Mouse (Mus musculus) neural tube, embryonic 14.5 days (tissue): ENCODE data around the gene Gm16485. TPM values are rescaled to one million over a fixed set of nuclear protein-coding genes. Genes with fewer than 3 reads are reported as not detected.

ENCODE experiments used
- ATAC-seq: fragments of 200-750 bp; cut with Nextera tagmentation; 2 replicates; pipeline ENCODE4 v1.8.0; 2017; ENCODE audit warnings: low read depth, mild to moderate bottlenecking, moderate TSS enrichment, moderate library complexity
- H3K27ac ChIP-seq: fragments of 300-500 bp; sonication (generic); 2 replicates; pipeline ENCODE4 v1.5.1; 2014; ENCODE audit warnings: low read depth, mild to moderate bottlenecking, control low read depth, low read length, moderate library complexity, mixed read lengths
- H3K27me3 ChIP-seq: fragments of 300-500 bp; sonication (generic); 2 replicates; pipeline ENCODE4 v1.6.1; 2014; ENCODE audit warnings: low read length; ENCODE audit not compliant: control insufficient read depth, insufficient read depth
- H3K36me3 ChIP-seq: fragments of 300-500 bp; sonication (generic); 2 replicates; pipeline ENCODE4 v1.6.1; 2014; ENCODE audit warnings: low read length, mixed read lengths; ENCODE audit not compliant: control insufficient read depth, insufficient read depth
- H3K4me1 ChIP-seq: fragments of 300-500 bp; sonication (generic); 2 replicates; pipeline ENCODE4 v1.6.1; 2014; ENCODE audit warnings: low read length; ENCODE audit not compliant: control insufficient read depth, insufficient read depth
- H3K4me2 ChIP-seq: fragments of 300-500 bp; sonication (generic); 2 replicates; pipeline ENCODE4 v1.6.1; 2014; ENCODE audit warnings: mild to moderate bottlenecking, low read depth, low read length, control low read depth
- H3K4me3 ChIP-seq: fragments of 300-500 bp; sonication (generic); 2 replicates; pipeline ENCODE4 v1.5.1; 2014; ENCODE audit warnings: low read depth, low read length, control low read depth, mixed read lengths
- H3K9ac ChIP-seq: fragments of 300-500 bp; sonication (generic); replicated peaks from 2 replicates; pipeline ENCODE4 v1.6.1; 2014; ENCODE audit warnings: low read depth, mild to moderate bottlenecking, control low read depth, low read length, mixed read lengths
- H3K9me3 ChIP-seq: fragments of 300-500 bp; sonication (generic); 2 replicates; pipeline ENCODE4 v1.6.1; 2016; ENCODE audit warnings: low read length; ENCODE audit not compliant: control insufficient read depth
- WGBS: fragments of 180-500 bp; shearing (Covaris S2); extraction: QIAGEN DNeasy Blood & Tissue Kit; methylation state at CpG from one replicate; pipeline ENCODE4 v1.1.7; 2014; 5-methylcytosine and 5-hydroxymethylcytosine counted together
- polyA plus RNA-seq: library from polyadenylated mRNA; unstranded; fragments of >200 nt; fragmentation: Nextera tagmentation; extraction: Ambion mirVana; gene quantifications from 2 replicates; pipeline ENCODE4 v1.2.1, GENCODE M21; 2014

Gene Gm16485
- polyA plus RNA-seq, 1 experiment from 2014 or later: 1.1 TPM

DNA sequence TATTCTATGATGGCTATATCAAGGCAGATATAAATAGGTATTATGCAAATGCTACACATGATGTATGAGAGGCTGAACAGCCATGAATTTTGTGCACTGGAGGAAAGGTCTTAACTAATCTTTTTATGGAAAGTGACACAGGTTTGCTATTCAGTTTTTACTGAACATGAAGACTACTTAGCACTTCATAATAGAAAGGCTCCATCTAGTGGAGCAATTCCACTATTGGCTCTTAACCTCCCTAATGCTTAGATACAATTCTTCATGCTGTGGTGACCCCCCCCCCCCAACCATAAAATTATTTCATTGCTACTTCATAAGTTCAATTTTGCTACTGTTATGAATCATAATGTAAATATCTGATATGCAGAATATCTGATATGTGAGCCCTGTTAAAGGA is 29.6 kb downstream of the Gm16485 start:
- H3K4me3 ChIP-seq: no peak overlapping the region
- H3K27ac ChIP-seq: no peak overlapping the region
- H3K9ac ChIP-seq: no peak overlapping the region
- ATAC-seq: no peak
- H3K4me2 ChIP-seq: no peak overlapping the region
- no peaks in the 10 kb centered on the region for H3K27me3 ChIP-seq
- no peaks in the 10 kb centered on the region for H3K9me3 ChIP-seq
- no peaks in the 10 kb centered on the region for H3K4me1 ChIP-seq
- no peaks in the 10 kb centered on the region; the same call in 1 of the 2 replicates for H3K36me3 ChIP-seq

DNA sequence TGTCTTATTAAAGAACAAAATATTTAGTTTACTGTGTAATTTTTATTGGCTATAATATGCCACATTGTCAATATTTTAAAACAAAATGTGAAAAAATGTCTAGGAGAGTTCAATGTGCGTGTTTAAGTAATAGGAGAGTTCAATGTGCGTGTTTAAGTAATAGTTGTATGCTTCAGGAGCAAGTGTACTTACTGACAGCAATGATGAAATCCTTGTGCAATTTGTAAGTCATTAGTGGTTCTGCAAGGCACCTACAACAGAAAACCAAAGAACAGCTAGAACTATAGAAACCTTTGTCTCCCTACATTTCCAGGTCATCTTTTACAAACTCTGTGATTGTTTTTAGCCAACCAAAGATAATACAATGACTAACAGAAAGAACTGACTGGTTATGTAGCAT is 43.5 kb downstream of the Gm16485 start:
- Histone ChIP-seq H3K27me3 (no peaks in the 10 kb centered on the region), H3K36me3 (no peaks in the 10 kb centered on the region), H3K9me3 (no peaks in the 10 kb centered on the region), H3K4me3 (no peak overlapping the region), H3K4me2 (no peak overlapping the region), H3K4me1 (no peaks in the 10 kb centered on the region), H3K9ac (no peak overlapping the region), H3K27ac (no peak overlapping the region)
- no peak for ATAC-seq
- 97% methylated on average over 2 of the region's 2 CpGs for WGBS

Other genes starting within 250 kb of the Gm16485 start
- 2.5 and 2.7 TPM in 2 replicates for gene Pgr, start 72.0 kb upstream of the Gm16485 start, polyA plus RNA-seq